Mouse (Mus musculus) lung, postnatal 25 days (tissue): ENCODE data around the gene Ucp2.
A peak's percentile ranks its signal among the peaks of the same experiment; 100 is the strongest.

Experiments used
- DNase-seq: peaks from one replicate; pipeline ENCODE4 v3.0.0; 2022; ENCODE audit warnings: low spot score

Gene Ucp2

GRCm38 (mm10) chr7:100503076-100503475, 9.9 kb downstream of the Ucp2 start:
- no peak for DNase-seq

DNA sequence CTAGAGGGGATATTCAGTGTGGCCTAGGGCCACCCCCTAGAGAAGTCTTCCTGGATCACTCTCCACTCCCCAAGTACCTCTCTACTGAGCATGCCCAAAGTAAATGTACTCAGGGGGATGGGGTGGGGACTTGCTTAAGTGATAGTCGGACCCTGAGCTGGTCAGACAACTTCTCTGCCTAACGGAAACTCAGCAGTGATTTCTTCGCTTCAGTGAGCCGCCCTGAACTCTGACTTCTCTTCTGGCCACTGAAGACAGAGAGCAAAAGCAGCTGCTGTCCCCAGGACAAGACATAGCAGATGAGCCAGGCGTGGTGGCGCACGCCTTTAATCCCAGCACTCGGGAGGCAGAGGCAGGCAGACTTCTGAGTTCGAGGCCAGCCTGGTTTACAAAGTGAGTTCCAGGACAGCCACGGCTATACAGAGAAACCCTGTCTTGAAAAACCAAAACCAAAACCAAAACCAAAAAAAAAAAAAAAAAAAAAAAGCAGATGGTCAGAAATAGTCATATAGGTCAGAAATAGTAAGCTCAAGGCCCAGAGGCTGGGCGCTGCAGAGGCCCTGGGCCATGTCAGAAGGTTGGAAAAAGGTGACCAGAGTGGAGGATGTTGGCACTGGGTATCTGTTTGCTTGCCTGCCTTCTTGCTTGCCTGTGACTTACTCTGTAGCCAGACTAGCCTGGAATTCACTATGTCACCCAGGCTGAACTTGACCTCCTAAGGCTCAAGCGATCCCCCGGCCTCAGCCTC, 11.8 kb downstream of the Ucp2 start:
- DNase-seq, result no peak

DNA sequence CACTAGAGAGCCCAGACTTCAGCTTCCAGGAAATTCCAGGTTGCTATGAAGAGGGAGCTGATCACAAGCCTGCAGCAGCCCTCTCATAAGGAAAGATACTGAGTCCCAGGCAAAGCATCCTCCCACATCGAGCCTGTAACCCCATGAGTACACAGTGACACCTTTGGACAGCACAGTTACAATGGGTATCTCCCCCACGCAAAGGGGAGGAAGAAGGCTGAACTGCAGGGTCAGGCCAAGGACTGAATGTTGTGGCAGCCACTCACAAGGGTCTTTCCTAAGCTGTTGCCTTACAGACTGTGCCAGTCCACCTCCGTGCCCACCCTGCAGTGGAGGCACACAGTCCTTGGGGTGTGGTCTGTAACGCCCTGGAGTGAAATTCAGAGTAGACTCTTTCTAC, 13.4 kb downstream of the Ucp2 start:
- no peak for DNase-seq

- DNase-seq, result no peak
Measured at GRCm38 (mm10) chr7:100508670-100509069, 15.5 kb downstream of the Ucp2 start.

DNA sequence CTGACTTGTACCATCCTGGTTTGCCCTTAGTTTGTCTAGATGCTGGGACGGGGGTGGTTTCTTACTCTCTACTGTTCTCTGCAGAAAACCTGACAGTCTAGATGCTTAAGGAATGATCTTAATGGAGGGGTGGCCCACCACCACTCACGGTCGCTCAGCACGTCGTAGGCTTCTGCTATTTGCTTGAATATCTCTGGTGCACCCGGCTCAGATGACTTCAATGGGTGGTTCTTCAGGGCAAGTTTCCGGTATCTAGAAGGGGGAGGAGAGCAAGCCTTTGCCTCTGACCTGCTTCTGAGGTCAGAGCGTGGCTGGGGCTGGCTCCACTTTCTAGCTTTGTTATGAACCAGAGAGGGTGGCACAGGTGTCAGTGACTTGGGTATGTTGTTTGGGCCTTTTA, 18.5 kb downstream of the Ucp2 start:
- DNase-seq, result no peak

DNA sequence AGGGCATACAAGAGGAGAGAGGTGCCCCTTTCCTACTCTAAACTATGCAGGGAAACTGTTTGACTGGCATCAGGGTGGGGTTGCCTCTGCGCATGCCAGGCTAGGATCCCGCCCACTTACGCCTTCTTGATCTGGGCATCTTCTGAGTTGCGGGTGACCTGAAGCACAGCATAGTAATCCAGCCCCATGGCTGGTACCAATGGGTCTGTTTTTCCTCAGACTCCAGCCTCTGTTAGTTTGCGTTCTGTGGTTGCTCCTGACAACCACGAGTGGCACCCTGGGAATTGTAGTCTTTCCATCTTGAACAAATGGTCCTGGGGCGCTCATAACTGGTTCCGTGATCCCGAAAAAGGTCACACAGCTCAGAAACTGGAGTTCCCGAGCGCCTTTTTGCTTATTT, 21.4 kb downstream of the Ucp2 start, which contains the start of gene Dnajb13:
Gene Dnajb13 (minus strand): TSS at position 388 of the 400 bp plus-strand sequence.
- DNase-seq, result no peak

- no peak for DNase-seq
Measured at GRCm38 (mm10) chr7:100520204-100520603, 27.1 kb downstream of the Ucp2 start.

GRCm38 (mm10) chr7:100520663-100521285, 27.6 kb downstream of the Ucp2 start:
- DNase-seq, result peak; percentile 80

DNA sequence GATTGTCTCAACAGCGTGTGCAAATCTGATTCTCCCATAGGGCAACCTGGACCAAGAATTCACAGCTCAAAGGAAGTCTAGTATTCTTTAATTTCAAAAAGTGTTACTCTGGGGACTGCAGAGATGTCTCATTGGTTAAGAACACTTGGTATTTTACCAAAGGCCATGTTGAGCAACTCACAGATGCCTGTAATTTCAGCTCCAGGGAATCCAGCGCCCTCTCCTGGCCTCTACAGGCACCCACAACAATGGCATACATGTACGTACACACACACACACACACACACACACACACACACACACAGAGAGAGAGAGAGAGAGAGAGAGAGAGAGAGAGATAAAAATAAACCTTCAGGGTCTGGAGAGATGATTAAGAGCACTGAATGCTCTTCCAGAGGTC, 29.1 kb downstream of the Ucp2 start:
- DNase-seq, result no peak

DNA sequence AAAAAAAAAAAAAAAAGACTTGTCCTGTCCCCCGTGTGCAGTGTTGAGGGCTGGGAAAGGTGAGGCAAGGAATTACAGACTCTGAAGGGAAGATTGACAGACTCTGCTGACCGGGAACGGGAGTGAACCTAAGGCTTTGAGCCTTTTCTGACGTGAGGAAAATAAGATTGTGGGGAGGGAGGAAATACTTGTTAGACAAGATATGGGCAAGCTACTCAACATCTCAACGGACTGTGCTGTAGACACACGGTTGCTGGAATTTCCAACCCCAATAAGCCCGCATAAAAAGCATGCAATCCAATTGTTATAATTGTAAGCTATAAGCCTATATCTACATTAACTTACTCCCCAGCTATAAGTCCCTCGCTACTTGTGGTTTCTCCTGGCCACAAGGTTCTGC, 31.5 kb downstream of the Ucp2 start:
- DNase-seq, result no peak

DNA sequence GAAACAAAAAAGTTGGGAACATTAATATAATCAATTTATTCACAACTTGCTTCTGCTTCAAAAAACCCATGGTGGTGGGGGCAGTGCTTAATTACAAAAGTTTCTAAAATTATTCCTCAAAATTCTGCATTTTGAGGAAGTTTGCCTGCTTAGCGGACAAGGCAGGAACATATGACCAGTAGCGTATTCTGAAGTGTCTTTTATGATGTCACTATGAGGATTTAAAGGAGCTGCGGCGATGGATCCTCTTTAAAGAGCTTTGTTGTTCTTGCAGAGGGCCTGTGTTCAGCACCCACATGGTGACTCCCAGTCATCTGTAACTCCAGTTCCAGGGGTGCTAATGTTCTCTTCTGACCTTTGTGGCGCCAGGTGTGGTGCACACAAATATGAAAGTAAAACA, 37.6 kb downstream of the Ucp2 start:
- no peak for DNase-seq

DNA sequence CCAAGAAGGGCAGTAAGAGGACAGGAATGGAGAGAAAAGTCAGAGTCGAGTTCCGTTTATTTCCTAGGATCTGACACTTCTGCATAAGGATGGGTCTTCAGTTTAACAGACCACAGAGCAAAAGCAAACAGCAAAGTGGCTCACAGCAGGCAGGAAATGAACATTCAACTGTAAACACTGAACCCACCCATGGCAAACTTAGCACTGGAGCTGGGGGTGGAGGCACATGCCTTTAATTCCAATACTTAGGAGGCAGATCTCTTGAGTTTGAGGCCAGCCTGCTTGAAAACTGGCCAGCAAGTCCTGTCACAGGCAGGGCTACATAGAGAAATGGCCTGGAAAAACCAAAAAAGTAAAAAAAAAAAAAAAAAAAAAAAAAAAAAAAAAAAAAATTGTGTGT, 40.4 kb downstream of the Ucp2 start:
- peak; percentile 50 for DNase-seq

- DNase-seq, result no peak
Measured at GRCm38 (mm10) chr7:100534216-100534615, 41.1 kb downstream of the Ucp2 start.

- no peak for DNase-seq
Measured at GRCm38 (mm10) chr7:100535831-100536230, 42.7 kb downstream of the Ucp2 start.

- DNase-seq, result peak; percentile 92
Measured at GRCm38 (mm10) chr7:100536804-100537518, 43.8 kb downstream of the Ucp2 start, which contains the start of gene Coa4. Gene Coa4, plus strand, starts transcription at chr7:100537071.

- no peak for DNase-seq
Measured at GRCm38 (mm10) chr7:100537519-100537902, 44.4 kb downstream of the Ucp2 start.

- peak; percentile 43 for DNase-seq
Measured at GRCm38 (mm10) chr7:100539516-100539915, 46.4 kb downstream of the Ucp2 start.

DNA sequence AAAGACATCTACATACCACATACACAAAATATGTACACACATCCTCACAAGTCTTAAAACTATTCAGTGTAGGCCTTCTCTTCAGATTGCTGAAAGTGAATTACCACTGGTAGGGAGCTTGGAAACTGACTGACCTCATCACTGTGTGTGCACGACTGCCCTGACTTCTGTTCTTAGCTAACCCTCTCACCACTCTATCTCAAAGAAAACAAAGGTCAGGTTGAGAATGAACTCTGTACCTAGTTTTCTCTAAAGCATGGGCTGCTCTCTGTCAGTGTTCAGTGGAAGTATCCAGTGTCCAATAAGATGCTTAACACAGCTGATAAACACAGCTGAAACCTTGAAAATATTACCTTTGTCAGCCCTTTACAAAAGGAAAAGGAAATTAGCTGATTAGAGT, 51.3 kb downstream of the Ucp2 start:
- no peak for DNase-seq

- DNase-seq, result no peak
Measured at GRCm38 (mm10) chr7:100547631-100548030, 54.5 kb downstream of the Ucp2 start.

DNA sequence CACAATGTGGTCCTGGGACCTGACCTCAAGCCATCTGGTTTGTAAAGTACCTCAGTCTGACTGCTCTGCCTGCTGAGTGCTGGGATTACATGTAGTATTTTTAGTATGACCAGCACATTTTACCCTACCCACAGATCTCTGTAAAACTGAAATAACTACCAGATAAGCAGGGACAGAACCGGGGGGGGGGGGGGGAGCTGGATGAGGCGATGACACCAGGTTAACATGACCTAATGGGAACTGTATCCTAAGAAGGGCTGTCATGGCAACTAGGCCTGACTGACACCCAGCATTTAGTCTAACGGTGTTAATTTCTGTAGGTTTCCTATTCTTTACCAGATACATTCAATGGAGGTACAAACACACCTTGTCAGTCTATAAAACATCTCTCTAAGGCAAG, 56.7 kb downstream of the Ucp2 start:
- no peak for DNase-seq

DNA sequence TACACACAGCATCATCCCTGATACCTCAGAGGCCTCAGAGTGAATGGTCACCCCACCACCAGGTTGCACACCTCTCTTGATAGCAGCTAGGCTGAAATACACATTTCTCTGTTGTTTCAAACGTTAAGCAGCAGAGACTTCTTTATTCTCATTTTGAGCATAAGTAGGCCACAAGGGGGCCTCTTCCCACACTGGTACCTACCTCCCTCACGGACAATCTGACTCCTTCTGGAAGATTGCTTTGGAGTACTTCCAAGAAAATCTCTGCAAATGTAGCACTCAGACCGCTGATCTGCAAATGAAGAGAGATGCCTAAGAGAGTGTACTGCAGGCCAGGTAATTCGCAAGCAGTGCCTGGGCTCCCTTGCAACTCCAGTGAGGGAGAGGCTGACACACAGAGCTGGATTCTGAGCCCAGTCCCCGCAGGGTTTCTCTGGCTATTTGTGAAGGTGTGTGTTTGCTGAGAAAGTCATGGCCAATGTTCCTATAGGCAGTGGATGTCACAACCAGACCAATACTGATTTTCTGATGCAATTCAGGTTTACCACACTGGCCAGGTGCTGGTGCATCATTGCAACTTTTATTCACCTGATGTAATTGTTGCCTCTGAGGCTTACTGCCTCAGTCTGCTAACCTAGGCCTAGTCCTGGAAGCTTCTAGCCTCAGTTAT, 57.3 kb downstream of the Ucp2 start:
- DNase-seq, result no peak
